Mouse (Mus musculus) embryonic fibroblast, embryonic 13.5 days (primary cell): ENCODE results near the gene Syncrip. TPM values are rescaled to one million over a fixed set of nuclear protein-coding genes. Genes with fewer than 3 reads are reported as not detected.
"Not testable (repeated sequence)": the region's sequence is repeated elsewhere in the genome, so short reads cannot be mapped to it uniquely, and the experiment has no call there.

ENCODE experiments used
- H3K27ac ChIP-seq: 2 replicates; pipeline ENCODE4 v1.5.1; 2012; ENCODE audit warnings: low read length, control low read depth, inconsistent platforms; ENCODE audit not compliant: insufficient read depth
- H3K4me1 ChIP-seq: 2 replicates; pipeline ENCODE4 v1.6.1; 2011; ENCODE audit warnings: low read length; ENCODE audit not compliant: control insufficient read depth, insufficient read depth
- H3K4me3 ChIP-seq: 2 replicates; pipeline ENCODE4 v1.5.1; 2011; ENCODE audit warnings: mild to moderate bottlenecking, control low read depth, low read length; ENCODE audit not compliant: insufficient read depth
- CTCF ChIP-seq: IDR thresholded peaks from 2 replicates; pipeline ENCODE4 v1.5.1; 2011; ENCODE audit warnings: mild to moderate bottlenecking, control low read depth, low read length, moderate library complexity, borderline replicate concordance; ENCODE audit not compliant: insufficient read depth
- POLR2A ChIP-seq: IDR thresholded peaks from 2 replicates; pipeline ENCODE4 v1.6.1; 2011; ENCODE audit warnings: low read depth, mild to moderate bottlenecking, control low read depth, low read length, moderate library complexity
- polyA plus RNA-seq: library from polyadenylated mRNA; stranded (reverse); fragments of >200 nt; gene quantifications from 2 replicates; pipeline ENCODE4 v1.2.4, GENCODE M21; 2011; ENCODE audit warnings: low read depth; ENCODE audit not compliant: missing spikeins, insufficient read length

The Syncrip gene
- polyA plus RNA-seq: 240 and 252 TPM in 2 replicates

GRCm38 (mm10) chr9:88482230-88482828 is at the start of gene Syncrip:
Syncrip (minus strand) TSS chr9:88482574.
- Histone ChIP-seq H3K27ac (peak within 1 kb of the TSS; percentile 98), H3K4me3 (peak within 1 kb of the TSS; percentile 82)
- peak; percentile 77 for TF ChIP-seq POLR2A
- not testable (repeated sequence) for H3K4me1 ChIP-seq

GRCm38 (mm10) chr9:88529979-88530580 is 47.7 kb upstream of the Syncrip start:
- no peak for TF ChIP-seq CTCF
- TF ChIP-seq POLR2A: no peak
- Histone ChIP-seq H3K4me3 (no peak overlapping the region), H3K4me1 (no peaks in the 10 kb centered on the region; the same call in 1 of the 2 replicates), H3K27ac (no peak overlapping the region)

- Histone ChIP-seq H3K4me3 (no peak overlapping the region), H3K27ac (no peak overlapping the region), H3K4me1 (no peaks in the 10 kb centered on the region; the same call in 1 of the 2 replicates)
- no peak for TF ChIP-seq CTCF
- no peak for TF ChIP-seq POLR2A
These were observed 47.2 kb upstream of the Syncrip start for GRCm38 (mm10) chr9:88529571-88529970.

GRCm38 (mm10) chr9:88528736-88529135 is 46.4 kb upstream of the Syncrip start:
- TF ChIP-seq CTCF (no peak), POLR2A (no peak)
- H3K27ac ChIP-seq: no peak overlapping the region
- H3K4me1 ChIP-seq: no peaks in the 10 kb centered on the region; the same call in 1 of the 2 replicates
- H3K4me3 ChIP-seq: no peak overlapping the region

GRCm38 (mm10) chr9:88527956-88528355 is 45.6 kb upstream of the Syncrip start:
- H3K4me1 ChIP-seq: no peaks in the 10 kb centered on the region; the same call in 1 of the 2 replicates
- no peak overlapping the region for H3K27ac ChIP-seq
- no peak overlapping the region for H3K4me3 ChIP-seq
- no peak for TF ChIP-seq CTCF
- no peak for TF ChIP-seq POLR2A

- Histone ChIP-seq H3K4me1 (no peaks in the 10 kb centered on the region; the same call in 1 of the 2 replicates), H3K4me3 (no peak overlapping the region), H3K27ac (no peak overlapping the region)
- TF ChIP-seq CTCF (no peak), POLR2A (no peak)
These were observed 43.0 kb upstream of the Syncrip start for GRCm38 (mm10) chr9:88525341-88525740.

- no peaks in the 10 kb centered on the region; the same call in 1 of the 2 replicates for H3K4me1 ChIP-seq
- TF ChIP-seq CTCF (no peak), POLR2A (no peak)
- H3K4me3 ChIP-seq: no peak overlapping the region
- H3K27ac ChIP-seq: no peak overlapping the region
These were observed 42.4 kb upstream of the Syncrip start for GRCm38 (mm10) chr9:88524796-88525195.

GRCm38 (mm10) chr9:88524367-88524766 is 42.0 kb upstream of the Syncrip start:
- Histone ChIP-seq H3K27ac (no peak overlapping the region), H3K4me1 (no peaks in the 10 kb centered on the region; the same call in 1 of the 2 replicates), H3K4me3 (no peak overlapping the region)
- TF ChIP-seq POLR2A (no peak), CTCF (no peak)

- Histone ChIP-seq H3K27ac (peak overlapping the region; percentile 51), H3K4me1 (no peaks in the 10 kb centered on the region), H3K4me3 (peak overlapping the region; percentile 49)
- TF ChIP-seq POLR2A: no peak
These were observed 40.9 kb upstream of the Syncrip start for GRCm38 (mm10) chr9:88523335-88523668.

- TF ChIP-seq POLR2A (peak; percentile 100), CTCF (peak; percentile 34; the same call in 1 of the 2 replicates)
- Histone ChIP-seq H3K4me3 (peak overlapping the region; percentile 100), H3K4me1 (no peaks in the 10 kb centered on the region), H3K27ac (peak overlapping the region; percentile 95)
These were observed 40.4 kb upstream of the Syncrip start for GRCm38 (mm10) chr9:88522569-88523334.

- Histone ChIP-seq H3K27ac (peak overlapping the region; percentile 95), H3K4me3 (peak overlapping the region; percentile 100), H3K4me1 (no peaks in the 10 kb centered on the region)
- TF ChIP-seq POLR2A: no peak
- no peak for TF ChIP-seq CTCF
These were observed 39.7 kb upstream of the Syncrip start for GRCm38 (mm10) chr9:88521961-88522568.
